Mouse (Mus musculus) bone marrow, adult 2 months (tissue): Measurements from ENCODE around the gene Gucy1b2.

ENCODE experiments used
- CTCF ChIP-seq: fragments of 200-500 bp; IDR thresholded peaks from 2 replicates; pipeline ENCODE4 v1.5.1; 2011; ENCODE audit warnings: low read length, control low read depth; ENCODE audit not compliant: control insufficient read depth, insufficient read depth
- POLR2A ChIP-seq: fragments of 200-500 bp; IDR thresholded peaks from 2 replicates; pipeline ENCODE4 v1.6.1; 2011; ENCODE audit warnings: low read depth, mild to moderate bottlenecking, control low read depth, low read length, borderline replicate concordance; ENCODE audit not compliant: control insufficient read depth

DNA sequence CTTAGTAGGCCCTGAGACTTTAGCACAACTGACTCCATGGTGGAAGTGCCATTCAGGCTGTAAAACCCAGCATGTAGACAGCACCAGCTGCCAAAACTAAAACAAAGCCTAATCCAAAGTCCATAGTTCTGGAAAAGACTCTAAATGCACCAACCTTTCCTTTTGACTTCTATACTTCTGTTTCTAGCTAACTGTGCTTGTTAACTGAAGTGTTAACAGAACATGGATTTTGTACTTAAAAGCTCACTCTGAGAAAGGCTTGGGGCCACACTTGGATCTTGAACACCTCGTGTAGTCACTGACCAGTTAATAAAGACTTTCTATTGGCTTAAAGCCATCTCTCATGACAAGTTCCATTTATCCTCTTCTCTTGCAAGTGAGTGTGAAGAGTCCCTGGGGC is 13.1 kb downstream of the Gucy1b2 start:
- TF ChIP-seq CTCF (no peak), POLR2A (no peak)
